Mouse (Mus musculus): Measurements from ENCODE around the gene Tacr2. TPM values are rescaled to one million over a fixed set of nuclear protein-coding genes. Genes with fewer than 3 reads are reported as not detected.

Tacr2 gene
- polyA plus RNA-seq, 1 experiment from 2014 or later = 0.64 TPM

GRCm38 (mm10) chr10:62221647-62222046 is 30.6 kb upstream of the Tacr2 start:
- ATAC-seq (ENCODE audit: insufficient read depth, low FRiP score, low read depth) = peak; percentile 24; the same call in 1 of the 2 replicates
- WGBS = 59% methylated on average over 2 of the region's 2 CpGs
- H3K9ac ChIP-seq = no peak overlapping the region

DNA sequence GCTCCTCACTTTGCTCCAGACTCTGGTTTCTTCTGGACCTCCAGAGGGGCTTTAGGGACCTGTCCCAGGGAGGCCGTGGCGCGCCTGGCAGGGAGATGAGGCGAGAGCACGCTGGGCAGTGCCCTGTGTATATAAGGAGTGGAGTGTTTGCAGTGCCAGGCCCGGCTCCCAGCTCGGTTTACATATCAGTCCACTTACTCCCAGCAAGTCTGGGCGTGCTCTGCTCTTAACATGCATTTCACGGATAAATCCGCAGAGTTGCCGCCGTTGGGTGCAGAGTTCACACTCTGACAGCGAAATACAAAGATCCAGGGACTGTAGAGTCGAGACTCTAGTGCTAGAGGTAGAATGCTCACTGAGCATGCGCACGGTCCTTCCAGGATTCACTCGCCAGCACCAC is 29.5 kb upstream of the Tacr2 start:
- no peaks in the 10 kb centered on the region for H3K27me3 ChIP-seq (replicated peaks)
- peak; percentile 69 for ATAC-seq (ENCODE audit: insufficient read depth, low FRiP score, low read depth)
- no peaks in the 10 kb centered on the region for H3K9me3 ChIP-seq
- no peak overlapping the region for H3K9ac ChIP-seq
- WGBS = 66% methylated on average over 17 of the region's 17 CpGs
- H3K4me3 ChIP-seq (replicated peaks) = no peak overlapping the region
- H3K4me2 ChIP-seq = 0 out of 2 replicates have a peak overlapping the region, but pooled peaks have one; percentile 9
- H3K36me3 ChIP-seq = no peaks in the 10 kb centered on the region
- H3K27ac ChIP-seq = peak overlapping the region; percentile 87
- peaks cover 16% of the 10 kb centered on the region; the same call in 1 of the 2 replicates for H3K4me1 ChIP-seq

More at GRCm38 (mm10) chr10:62221647-62222046, 30.6 kb upstream of the Tacr2 start:
- H3K4me1 ChIP-seq = peaks cover 26% of the 10 kb centered on the region
- no peak overlapping the region for H3K4me3 ChIP-seq (replicated peaks)
- H3K27me3 ChIP-seq (replicated peaks) = no peaks in the 10 kb centered on the region
- H3K36me3 ChIP-seq = no peaks in the 10 kb centered on the region
- 0 out of 2 replicates have a peak overlapping the region, but pooled peaks have one; percentile 3 for H3K4me2 ChIP-seq
- H3K9me3 ChIP-seq = no peaks in the 10 kb centered on the region
- H3K27ac ChIP-seq = peak overlapping the region; percentile 87

- Histone ChIP-seq H3K36me3 (no peaks in the 10 kb centered on the region), H3K4me1 (peaks cover 17% of the 10 kb centered on the region; the same call in 1 of the 2 replicates), H3K4me2 (no peak overlapping the region), H3K27me3 (replicated peaks) (no peaks in the 10 kb centered on the region), H3K27ac (peak overlapping the region; percentile 87), H3K9me3 (no peaks in the 10 kb centered on the region), H3K4me3 (replicated peaks) (no peak overlapping the region), H3K9ac (no peak overlapping the region)
- no peak for ATAC-seq (ENCODE audit: insufficient read depth, low FRiP score, low read depth)
- WGBS = 52% methylated on average over 6 of the region's 6 CpGs
Observed at GRCm38 (mm10) chr10:62224231-62224630, 28.0 kb upstream of the Tacr2 start.

- H3K9ac ChIP-seq = no peak overlapping the region
- H3K27ac ChIP-seq = no peak overlapping the region
- ATAC-seq (ENCODE audit: insufficient read depth, low FRiP score, low read depth) = no peak
- peaks cover 23% of the 10 kb centered on the region for H3K4me1 ChIP-seq
- no peak overlapping the region for H3K4me3 ChIP-seq (replicated peaks)
- 78% methylated on average over 7 of the region's 7 CpGs for WGBS
- H3K36me3 ChIP-seq = no peaks in the 10 kb centered on the region
- H3K27me3 ChIP-seq (replicated peaks) = no peaks in the 10 kb centered on the region
- no peak overlapping the region for H3K4me2 ChIP-seq
- no peaks in the 10 kb centered on the region for H3K9me3 ChIP-seq
Observed at GRCm38 (mm10) chr10:62225839-62226238, 26.4 kb upstream of the Tacr2 start.

- H3K9ac ChIP-seq = no peak overlapping the region
- no peak overlapping the region for H3K4me3 ChIP-seq (replicated peaks)
- 43% methylated on average over 6 of the region's 6 CpGs for WGBS
Observed at GRCm38 (mm10) chr10:62228126-62228525, 24.1 kb upstream of the Tacr2 start.

GRCm38 (mm10) chr10:62230708-62231394 is 21.4 kb upstream of the Tacr2 start, which contains the start of gene Tspan15:
Tspan15 (minus strand) TSS chr10:62231251.
- Histone ChIP-seq H3K9ac (peak within 1 kb of the TSS; percentile 67), H3K27ac (peak within 1 kb of the TSS; percentile 6; the same call in 1 of the 2 replicates), H3K4me1 (peaks cover 20% of the 10 kb centered on the region; the same call in 1 of the 2 replicates), H3K4me3 (replicated peaks) (peak within 1 kb of the TSS; percentile 68), H3K4me2 (peak within 1 kb of the TSS; percentile 96), H3K27me3 (replicated peaks) (no peaks in the 10 kb centered on the region), H3K9me3 (no peaks in the 10 kb centered on the region), H3K36me3 (no peaks in the 10 kb centered on the region)
- peak; percentile 93 for ATAC-seq (ENCODE audit: insufficient read depth, low FRiP score, low read depth)
- WGBS = under 1% methylated on average over 59 of the region's 59 CpGs

More at GRCm38 (mm10) chr10:62228126-62228525, 24.1 kb upstream of the Tacr2 start:
- Histone ChIP-seq H3K4me2 (peak overlapping the region; percentile 16; the same call in 1 of the 2 replicates), H3K27ac (no peak overlapping the region), H3K27me3 (replicated peaks) (no peaks in the 10 kb centered on the region), H3K36me3 (no peaks in the 10 kb centered on the region), H3K4me1 (peaks cover 28% of the 10 kb centered on the region), H3K9me3 (no peaks in the 10 kb centered on the region)
- ATAC-seq (ENCODE audit: insufficient read depth, low FRiP score, low read depth) = no peak

DNA sequence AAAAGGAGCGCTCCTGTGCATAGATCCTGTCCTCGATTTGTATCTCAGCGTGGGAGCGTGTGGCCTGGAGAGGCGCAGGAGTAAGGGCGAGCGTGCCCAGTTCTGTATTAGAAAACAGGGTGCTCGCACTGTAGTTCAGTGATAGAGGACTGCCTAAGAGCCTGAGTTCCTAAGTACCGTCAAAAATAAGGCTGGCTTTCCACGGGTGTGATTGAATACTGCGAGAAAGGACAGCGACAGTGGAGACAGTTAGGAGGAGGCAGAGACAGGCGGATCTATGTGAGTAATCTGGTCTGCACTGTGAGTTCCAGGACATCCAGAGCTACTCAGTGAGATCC is 20.9 kb upstream of the Tacr2 start:
- peak overlapping the region; percentile 96 for H3K4me2 ChIP-seq
- H3K27me3 ChIP-seq (replicated peaks) = no peaks in the 10 kb centered on the region
- H3K4me1 ChIP-seq = peaks cover 20% of the 10 kb centered on the region; the same call in 1 of the 2 replicates
- no peaks in the 10 kb centered on the region for H3K9me3 ChIP-seq
- H3K36me3 ChIP-seq = no peaks in the 10 kb centered on the region
- H3K27ac ChIP-seq = peak overlapping the region; percentile 6; the same call in 1 of the 2 replicates
- WGBS = 2% methylated on average over 13 of the region's 13 CpGs
- H3K4me3 ChIP-seq (replicated peaks) = peak overlapping the region; percentile 68
- ATAC-seq (ENCODE audit: insufficient read depth, low FRiP score, low read depth) = no peak
- no peak overlapping the region for H3K9ac ChIP-seq

GRCm38 (mm10) chr10:62231811-62232210 is 20.4 kb upstream of the Tacr2 start:
- peak overlapping the region; percentile 6; the same call in 1 of the 2 replicates for H3K27ac ChIP-seq
- peaks cover 20% of the 10 kb centered on the region; the same call in 1 of the 2 replicates for H3K4me1 ChIP-seq
- H3K27me3 ChIP-seq (replicated peaks) = no peaks in the 10 kb centered on the region
- no peak overlapping the region for H3K4me3 ChIP-seq (replicated peaks)
- no peak overlapping the region for H3K9ac ChIP-seq
- no peaks in the 10 kb centered on the region for H3K9me3 ChIP-seq
- ATAC-seq (ENCODE audit: insufficient read depth, low FRiP score, low read depth) = no peak
- peak overlapping the region; percentile 96 for H3K4me2 ChIP-seq
- H3K36me3 ChIP-seq = no peaks in the 10 kb centered on the region
- 72% methylated on average over 3 of the region's 3 CpGs for WGBS

DNA sequence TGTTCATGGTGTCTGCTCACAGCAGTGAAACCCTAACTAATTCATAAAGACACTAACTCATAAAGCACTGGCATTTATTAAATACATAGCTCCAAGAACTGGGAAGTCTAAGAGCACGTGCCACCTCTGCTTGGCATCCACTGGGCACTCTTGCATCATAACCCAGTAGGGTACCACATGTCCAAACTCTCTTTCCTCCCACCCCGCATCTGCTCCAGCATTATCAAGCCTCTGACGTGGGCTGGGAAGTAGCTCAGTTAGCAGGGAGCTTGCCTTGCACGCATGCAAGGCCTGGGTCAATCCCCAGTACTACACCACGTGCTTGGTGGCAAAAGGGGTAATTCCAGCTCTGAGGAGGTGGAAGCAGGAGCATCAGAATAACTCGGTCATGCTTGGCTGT is 16.1 kb upstream of the Tacr2 start:
- H3K4me1 ChIP-seq = 0 out of 2 replicates have a peak, but pooled peaks cover 3% of the 10 kb centered on the region
- H3K9me3 ChIP-seq = no peaks in the 10 kb centered on the region
- no peaks in the 10 kb centered on the region for H3K27me3 ChIP-seq (replicated peaks)
- no peak overlapping the region for H3K4me3 ChIP-seq (replicated peaks)
- H3K27ac ChIP-seq = no peak overlapping the region
- ATAC-seq (ENCODE audit: insufficient read depth, low FRiP score, low read depth) = no peak
- no peak overlapping the region for H3K9ac ChIP-seq
- no peaks in the 10 kb centered on the region for H3K36me3 ChIP-seq
- no peak overlapping the region for H3K4me2 ChIP-seq
- WGBS = 89% methylated on average over 6 of the region's 6 CpGs

GRCm38 (mm10) chr10:62237205-62237604 is 15.0 kb upstream of the Tacr2 start:
- no peaks in the 10 kb centered on the region for H3K4me1 ChIP-seq
- H3K4me3 ChIP-seq (replicated peaks) = no peak overlapping the region
- peak; percentile 49; the same call in 1 of the 2 replicates for ATAC-seq (ENCODE audit: insufficient read depth, low FRiP score, low read depth)

GRCm38 (mm10) chr10:62238688-62239087 is 13.6 kb upstream of the Tacr2 start:
- Histone ChIP-seq H3K4me2 (no peak overlapping the region), H3K27ac (no peak overlapping the region), H3K9ac (no peak overlapping the region), H3K4me1 (0 out of 2 replicates have a peak, but pooled peaks cover 3% of the 10 kb centered on the region), H3K36me3 (no peaks in the 10 kb centered on the region), H3K27me3 (replicated peaks) (no peaks in the 10 kb centered on the region), H3K9me3 (no peaks in the 10 kb centered on the region), H3K4me3 (replicated peaks) (no peak overlapping the region)
- whole genome bisulfite sequencing = 94% methylated on average over 3 of the region's 3 CpGs
- no peak for ATAC-seq (ENCODE audit: insufficient read depth, low FRiP score, low read depth)

More at GRCm38 (mm10) chr10:62237205-62237604, 15.0 kb upstream of the Tacr2 start:
- no peaks in the 10 kb centered on the region for H3K27me3 ChIP-seq (replicated peaks)
- no peak overlapping the region for H3K9ac ChIP-seq
- no peak overlapping the region for H3K4me2 ChIP-seq
- 73% methylated on average over 10 of the region's 10 CpGs for WGBS
- H3K27ac ChIP-seq = no peak overlapping the region
- H3K9me3 ChIP-seq = no peaks in the 10 kb centered on the region
- H3K36me3 ChIP-seq = no peaks in the 10 kb centered on the region

DNA sequence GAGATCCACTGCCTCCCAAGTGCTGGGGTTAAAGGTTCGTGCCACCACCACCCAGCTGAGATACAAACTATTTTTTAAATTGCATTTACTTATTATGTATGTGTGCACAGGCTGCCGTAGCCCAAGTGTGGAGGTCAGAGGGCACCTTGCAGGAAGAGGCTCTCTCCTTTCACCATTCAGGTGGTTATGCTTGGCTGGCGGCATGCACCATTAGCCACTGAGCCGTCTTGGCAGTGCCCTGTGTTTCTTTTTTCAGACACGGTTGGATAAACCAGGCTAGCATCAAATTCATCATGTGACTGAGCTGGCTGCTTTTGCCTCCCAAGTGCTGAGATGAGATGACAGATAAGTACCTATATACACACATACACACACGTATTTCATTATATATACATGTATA is 13.0 kb upstream of the Tacr2 start:
- Histone ChIP-seq H3K9ac (no peak overlapping the region), H3K4me2 (no peak overlapping the region), H3K9me3 (no peaks in the 10 kb centered on the region), H3K4me3 (replicated peaks) (no peak overlapping the region), H3K4me1 (0 out of 2 replicates have a peak, but pooled peaks cover 3% of the 10 kb centered on the region), H3K36me3 (no peaks in the 10 kb centered on the region), H3K27ac (no peak overlapping the region), H3K27me3 (replicated peaks) (no peaks in the 10 kb centered on the region)
- ATAC-seq (ENCODE audit: insufficient read depth, low FRiP score, low read depth) = no peak
- 54% methylated on average over 6 of the region's 6 CpGs for WGBS
